Mouse (Mus musculus) lung, postnatal 0 days (tissue): ENCODE data around the gene Retreg1. TPM values are rescaled to one million over a fixed set of nuclear protein-coding genes. Genes with fewer than 3 reads are reported as not detected.

Experiments
- ATAC-seq: fragments of 200-750 bp; cut with Nextera tagmentation; 2 replicates; pipeline ENCODE4 v1.8.0; 2017; ENCODE audit warnings: moderate library complexity
- DNase-seq: peaks from one replicate; pipeline ENCODE4 v3.0.0-alpha.2; 2016; ENCODE audit warnings: low spot score
- H3K27ac ChIP-seq: fragments of 300-500 bp; sonication (generic); 2 replicates; pipeline ENCODE4 v1.5.1; 2014; ENCODE audit warnings: antibody characterized with exemption, mild to moderate bottlenecking, low read length, mixed read lengths
- H3K27me3 ChIP-seq: fragments of 300-500 bp; sonication (generic); replicated peaks from 2 replicates; pipeline ENCODE4 v1.6.1; 2014; ENCODE audit warnings: low read length, mixed read lengths; ENCODE audit not compliant: insufficient read depth
- H3K36me3 ChIP-seq: fragments of 300-500 bp; sonication (generic); 2 replicates; pipeline ENCODE4 v1.6.1; 2014; ENCODE audit warnings: low read length, mixed read lengths; ENCODE audit not compliant: insufficient read depth
- H3K4me1 ChIP-seq: fragments of 300-500 bp; sonication (generic); 2 replicates; pipeline ENCODE4 v1.6.1; 2014; ENCODE audit warnings: antibody characterized with exemption, low read depth, low read length, mixed read lengths; ENCODE audit not compliant: insufficient read depth
- H3K4me2 ChIP-seq: fragments of 300-500 bp; sonication (generic); replicated peaks from 2 replicates; pipeline ENCODE4 v1.6.1; 2014; ENCODE audit warnings: low read depth, mild to moderate bottlenecking, low read length, moderate library complexity, mixed read lengths
- H3K4me3 ChIP-seq: fragments of 300-500 bp; sonication (generic); 2 replicates; pipeline ENCODE4 v1.5.1; 2014; ENCODE audit warnings: low read depth, low read length
- H3K9ac ChIP-seq: fragments of 300-500 bp; sonication (generic); replicated peaks from 2 replicates; pipeline ENCODE4 v1.6.1; 2014; ENCODE audit warnings: low read depth, mild to moderate bottlenecking
- H3K9me3 ChIP-seq: fragments of 300-500 bp; sonication (generic); 2 replicates; pipeline ENCODE4 v1.6.1; 2016; ENCODE audit warnings: low read length, mixed read lengths
- CTCF ChIP-seq: IDR thresholded peaks from 2 replicates; pipeline ENCODE4 v1.5.1; 2016; ENCODE audit warnings: antibody characterized with exemption, mild to moderate bottlenecking
- EP300 ChIP-seq: IDR thresholded peaks from 2 replicates; pipeline ENCODE4 v1.6.1; 2016; ENCODE audit warnings: antibody characterized with exemption, mild to moderate bottlenecking, control low read depth
- WGBS: fragments of 180-500 bp; shearing (Covaris S2); extraction: QIAGEN DNeasy Blood & Tissue Kit; methylation state at CpG from one replicate; pipeline ENCODE4 v1.1.7; 2014; 5-methylcytosine and 5-hydroxymethylcytosine counted together
- polyA plus RNA-seq: library from polyadenylated mRNA; unstranded; fragments of >200 nt; fragmentation: Nextera tagmentation; extraction: Ambion mirVana; gene quantifications from 2 replicates; pipeline ENCODE4 v1.2.1, GENCODE M21; 2015

The Retreg1 gene
- polyA plus RNA-seq, 1 experiment from 2014 or later: 36.2 TPM

GRCm38 (mm10) chr15:25866106-25866505 is 23.1 kb downstream of the Retreg1 start:
- peak; percentile 47; the same call in 1 of the 2 replicates for ATAC-seq
- Histone ChIP-seq H3K4me3 (no peak overlapping the region), H3K27ac (no peak overlapping the region), H3K9ac (no peak overlapping the region), H3K27me3 (no peaks in the 10 kb centered on the region), H3K4me1 (no peaks in the 10 kb centered on the region), H3K4me2 (no peak overlapping the region), H3K9me3 (no peaks in the 10 kb centered on the region), H3K36me3 (no peaks in the 10 kb centered on the region)
- TF ChIP-seq CTCF (no peak), EP300 (no peak)
- 80% methylated on average over 6 of the region's 6 CpGs for WGBS
- DNase-seq: no peak

GRCm38 (mm10) chr15:25869129-25869528 is 26.1 kb downstream of the Retreg1 start:
- no peak overlapping the region for H3K9ac ChIP-seq
- no peak overlapping the region for H3K4me3 ChIP-seq
- H3K9me3 ChIP-seq: no peaks in the 10 kb centered on the region
- H3K27me3 ChIP-seq: no peaks in the 10 kb centered on the region
- no peaks in the 10 kb centered on the region for H3K4me1 ChIP-seq
- 55% methylated on average over 5 of the region's 5 CpGs for WGBS
- no peak for ATAC-seq
- TF ChIP-seq EP300 (no peak), CTCF (no peak)
- H3K27ac ChIP-seq: no peak overlapping the region
- no peak for DNase-seq
- no peak overlapping the region for H3K4me2 ChIP-seq
- H3K36me3 ChIP-seq: no peaks in the 10 kb centered on the region

- TF ChIP-seq CTCF: no peak
- no peak for TF ChIP-seq EP300
Observed at GRCm38 (mm10) chr15:25871470-25871869, 28.5 kb downstream of the Retreg1 start.

GRCm38 (mm10) chr15:25872118-25872517 is 29.1 kb downstream of the Retreg1 start:
- H3K4me2 ChIP-seq: no peak overlapping the region; the same call in 1 of the 2 replicates
- no peaks in the 10 kb centered on the region for H3K36me3 ChIP-seq
- TF ChIP-seq CTCF (no peak), EP300 (no peak)
- WGBS: 52% methylated on average over 9 of the region's 9 CpGs
- no peak overlapping the region for H3K9ac ChIP-seq
- no peak overlapping the region for H3K4me3 ChIP-seq
- H3K9me3 ChIP-seq: no peaks in the 10 kb centered on the region
- H3K4me1 ChIP-seq: no peaks in the 10 kb centered on the region
- ATAC-seq: no peak
- no peak for DNase-seq
- H3K27ac ChIP-seq: no peak overlapping the region
- no peaks in the 10 kb centered on the region for H3K27me3 ChIP-seq

More at GRCm38 (mm10) chr15:25871470-25871869, 28.5 kb downstream of the Retreg1 start:
- H3K4me1 ChIP-seq: no peaks in the 10 kb centered on the region
- no peak overlapping the region for H3K4me3 ChIP-seq
- H3K36me3 ChIP-seq: no peaks in the 10 kb centered on the region
- no peak overlapping the region for H3K9ac ChIP-seq
- H3K27me3 ChIP-seq: no peaks in the 10 kb centered on the region
- no peak for DNase-seq
- no peak overlapping the region for H3K4me2 ChIP-seq
- 90% methylated on average over 7 of the region's 7 CpGs for WGBS
- ATAC-seq: no peak
- no peak overlapping the region for H3K27ac ChIP-seq
- no peaks in the 10 kb centered on the region for H3K9me3 ChIP-seq

GRCm38 (mm10) chr15:25872657-25873056 is 29.7 kb downstream of the Retreg1 start:
- no peaks in the 10 kb centered on the region for H3K27me3 ChIP-seq
- H3K9ac ChIP-seq: no peak overlapping the region
- H3K27ac ChIP-seq: no peak overlapping the region
- no peak overlapping the region for H3K4me3 ChIP-seq
- 73% methylated on average over 9 of the region's 9 CpGs for WGBS
- ATAC-seq (no peak), DNase-seq (no peak)
- no peak for TF ChIP-seq EP300
- TF ChIP-seq CTCF: no peak
- H3K4me2 ChIP-seq: no peak overlapping the region
- no peaks in the 10 kb centered on the region for H3K4me1 ChIP-seq
- H3K9me3 ChIP-seq: no peaks in the 10 kb centered on the region
- H3K36me3 ChIP-seq: no peaks in the 10 kb centered on the region

GRCm38 (mm10) chr15:25873536-25873935 is 30.6 kb downstream of the Retreg1 start:
- no peaks in the 10 kb centered on the region for H3K4me1 ChIP-seq
- H3K27me3 ChIP-seq: no peaks in the 10 kb centered on the region
- 50% methylated on average over 1 of the region's 1 CpGs for WGBS
- no peak overlapping the region for H3K4me3 ChIP-seq
- no peak for ATAC-seq
- H3K9ac ChIP-seq: no peak overlapping the region
- H3K36me3 ChIP-seq: no peaks in the 10 kb centered on the region
- no peaks in the 10 kb centered on the region for H3K9me3 ChIP-seq
- no peak for TF ChIP-seq CTCF
- no peak for TF ChIP-seq EP300
- DNase-seq: no peak
- H3K27ac ChIP-seq: no peak overlapping the region
- H3K4me2 ChIP-seq: no peak overlapping the region

GRCm38 (mm10) chr15:25876601-25877161 is 33.7 kb downstream of the Retreg1 start:
- 37% methylated on average over 15 of the region's 15 CpGs for WGBS
- TF ChIP-seq EP300 (peak; percentile 78), CTCF (peak; percentile 37)
- Histone ChIP-seq H3K4me1 (no peaks in the 10 kb centered on the region), H3K9ac (no peak overlapping the region), H3K27me3 (no peaks in the 10 kb centered on the region), H3K4me2 (no peak overlapping the region), H3K27ac (peak overlapping the region; percentile 54), H3K9me3 (no peaks in the 10 kb centered on the region), H3K4me3 (no peak overlapping the region), H3K36me3 (no peaks in the 10 kb centered on the region)
- ATAC-seq (peak; percentile 92), DNase-seq (peak; percentile 84)
